Mouse (Mus musculus): ENCODE measurements around the gene 2010315B03Rik. TPM values are rescaled to one million over a fixed set of nuclear protein-coding genes. Genes with fewer than 3 reads are reported as not detected.

2010315B03Rik gene
- 10 to 100 TPM; 18.3 to 19.5 TPM for total RNA-seq (2021)
- long read RNA-seq, experiment 1, partial matches to known transcripts = 0 of 6 reads
- long read RNA-seq, experiment 1, other reads (novel, unspliced or antisense) = 1 of 6 reads
- long read RNA-seq, experiment 2, partial matches to known transcripts = 0 of 8 reads
- long read RNA-seq, experiment 2, other reads (novel, unspliced or antisense) = 2 of 8 reads

DNA sequence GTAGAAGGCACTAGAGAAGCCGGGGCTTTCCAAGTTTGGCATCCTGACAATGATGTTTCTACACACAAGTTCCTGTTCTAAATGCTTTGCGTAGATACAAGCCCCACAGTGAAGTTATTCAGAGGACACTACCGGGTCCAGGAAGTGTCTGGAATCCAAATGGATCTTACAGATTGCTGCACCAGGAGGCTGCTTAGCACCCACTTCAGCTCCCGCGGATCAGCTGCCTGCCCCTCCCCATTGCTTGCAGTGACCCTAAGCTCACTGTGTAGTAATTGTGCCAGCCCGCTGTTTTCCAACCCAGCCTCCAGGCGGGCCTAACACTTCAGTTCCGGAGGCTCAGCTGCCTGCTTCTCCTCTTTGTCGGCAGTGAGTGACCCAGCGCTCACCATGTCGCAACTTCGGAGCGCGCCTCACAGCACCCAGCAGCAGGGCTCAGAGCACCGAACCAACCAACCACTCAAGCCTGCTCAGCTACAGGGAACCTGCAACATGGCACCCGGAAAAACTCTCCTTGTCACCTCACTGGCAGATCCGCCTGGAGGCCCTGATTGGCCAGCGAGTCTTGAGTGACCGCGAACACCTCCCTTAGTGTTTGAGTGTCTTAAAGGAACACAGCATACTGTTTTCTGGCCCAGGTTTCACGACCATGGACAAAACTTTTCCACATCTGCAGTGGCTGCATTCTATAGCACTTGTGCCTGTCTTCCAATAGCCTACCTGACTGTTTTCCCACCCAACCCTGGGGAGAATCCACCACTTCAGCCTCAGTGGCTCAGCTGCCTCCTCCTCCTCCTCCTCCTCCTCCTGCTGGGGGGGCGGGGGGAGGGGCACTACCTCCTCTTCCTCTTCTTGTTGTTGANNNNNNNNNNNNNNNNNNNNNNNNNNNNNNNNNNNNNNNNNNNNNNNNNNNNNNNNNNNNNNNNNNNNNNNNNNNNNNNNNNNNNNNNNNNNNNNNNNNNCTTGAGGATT is at the start of gene 2010315B03Rik:
2010315B03Rik (minus strand) TSS at position 526 of the 972 bp plus-strand sequence.
- Histone ChIP-seq H3K4me3 (peak within 1 kb of the TSS; percentile 94), H3K27ac (peak within 1 kb of the TSS; percentile 96)
- TF ChIP-seq CTCF (conservative IDR thresholded peaks at IDR 0.05) = peak; percentile 37
- DNase-seq (ENCODE audit: low spot score in 2 of 2) = peak; percentile 83 to 93

DNA sequence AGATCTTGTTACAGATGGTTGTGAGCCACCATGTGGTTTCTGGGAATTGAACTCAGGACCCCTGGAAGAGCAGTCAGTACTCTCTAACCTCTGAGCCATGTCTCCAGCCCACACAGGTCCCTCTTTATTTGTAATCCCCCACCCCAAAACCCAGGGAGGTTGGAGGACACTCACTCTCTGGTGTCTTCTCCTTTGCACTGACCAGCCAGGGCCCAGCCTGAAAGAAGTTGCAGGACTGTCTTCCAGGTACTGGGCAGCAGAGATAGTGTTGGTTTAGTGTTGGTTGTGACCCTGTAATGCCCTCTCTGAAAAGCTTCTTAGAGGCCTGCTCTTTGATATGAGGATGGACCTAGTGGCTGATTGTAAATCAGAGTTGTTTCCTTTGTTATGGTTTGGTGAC is 994 bp downstream of the 2010315B03Rik start:
- H3K4me3 ChIP-seq = peak overlapping the region; percentile 94
- no peak for TF ChIP-seq CTCF (conservative IDR thresholded peaks at IDR 0.05)
- H3K27ac ChIP-seq = peak overlapping the region; percentile 96
- no peak for DNase-seq (ENCODE audit: low spot score in 2 of 2)

DNA sequence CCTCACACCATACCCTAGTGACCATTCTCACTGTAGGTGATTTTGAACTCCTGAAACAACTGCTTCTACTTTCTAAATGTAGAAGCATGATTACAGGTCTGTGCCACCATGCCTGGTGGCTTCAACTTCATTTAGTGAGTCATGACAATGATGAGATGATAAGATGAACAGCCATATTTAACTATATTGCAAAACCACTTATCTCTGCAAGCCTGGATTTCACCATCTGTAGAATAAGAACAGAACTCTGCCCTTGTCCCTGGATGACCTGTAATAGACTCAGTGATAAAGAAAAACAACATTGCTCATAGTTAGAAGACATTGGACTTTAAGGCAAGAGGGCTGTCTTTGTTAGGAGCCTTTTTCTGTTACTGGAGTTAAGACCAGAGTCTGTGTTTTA is 24.2 kb downstream of the 2010315B03Rik start:
- no peak for DNase-seq (ENCODE audit: low spot score in 2 of 2)
- no peak overlapping the region for H3K4me3 ChIP-seq
- no peak overlapping the region for H3K27ac ChIP-seq
- TF ChIP-seq CTCF (conservative IDR thresholded peaks at IDR 0.05) = no peak

DNA sequence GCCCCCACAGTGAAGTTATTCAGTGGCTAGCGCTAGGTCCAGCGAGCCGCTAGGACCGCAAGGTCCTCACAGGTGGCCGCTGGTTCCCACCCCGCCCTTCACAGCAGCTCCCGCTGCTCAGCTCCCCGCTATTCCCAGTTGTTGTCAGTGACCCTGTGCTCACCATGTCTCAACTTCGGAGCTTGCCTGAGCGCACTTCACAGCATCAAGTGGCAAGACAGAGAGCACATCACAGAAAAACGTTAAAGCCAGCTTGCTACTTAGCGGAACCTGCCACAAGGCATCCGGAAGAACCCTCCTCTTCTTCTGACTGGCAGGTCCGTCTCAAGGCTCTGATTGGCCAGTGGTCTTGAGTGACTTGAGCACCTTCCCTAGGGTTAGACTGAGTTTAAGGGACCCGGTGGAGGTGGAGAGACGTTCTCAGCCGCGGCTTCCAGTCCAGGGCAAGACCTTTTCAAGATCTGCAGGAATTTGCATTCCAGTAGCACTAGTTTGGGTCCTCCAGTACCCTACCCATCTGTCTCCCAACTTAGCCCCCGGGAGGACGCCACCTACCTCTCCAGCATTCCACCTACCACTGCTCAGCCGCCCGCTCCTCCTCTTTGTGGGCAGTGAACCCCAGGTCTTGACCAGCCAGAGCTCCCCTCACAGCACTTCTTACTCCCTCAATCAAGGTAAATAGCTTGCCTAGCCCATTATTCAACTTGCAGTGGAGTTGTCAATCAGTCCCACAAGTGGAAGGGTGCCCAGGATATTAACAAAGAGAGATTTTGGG is 30.4 kb downstream of the 2010315B03Rik start:
- DNase-seq (ENCODE audit: low spot score in 2 of 2) = peak; percentile 83 to 91
- H3K27ac ChIP-seq = peak overlapping the region; percentile 94
- H3K4me3 ChIP-seq = peak overlapping the region; percentile 95
- peak; percentile 28; the same call in 1 of the 2 replicates for TF ChIP-seq CTCF (conservative IDR thresholded peaks at IDR 0.05)

DNA sequence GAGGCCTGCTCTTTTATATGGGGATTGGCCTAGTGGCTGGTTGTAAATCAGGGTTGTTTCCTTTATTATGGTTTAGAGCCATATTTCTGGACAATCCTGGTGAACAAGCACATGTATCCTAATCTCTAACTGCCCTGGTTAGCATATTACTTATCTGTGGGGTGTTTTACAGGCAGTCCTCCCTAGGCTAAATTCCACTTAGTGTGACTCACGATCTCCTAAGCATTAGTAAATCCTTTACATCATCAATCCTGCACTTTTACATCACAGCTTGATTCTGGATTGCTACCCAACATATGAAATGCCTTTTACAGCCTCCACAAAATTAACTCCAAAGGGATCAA is 31.1 kb downstream of the 2010315B03Rik start:
- DNase-seq (ENCODE audit: low spot score in 2 of 2) = no peak
- Histone ChIP-seq H3K4me3 (peak overlapping the region; percentile 95), H3K27ac (peak overlapping the region; percentile 94)
- TF ChIP-seq CTCF (conservative IDR thresholded peaks at IDR 0.05) = no peak

DNA sequence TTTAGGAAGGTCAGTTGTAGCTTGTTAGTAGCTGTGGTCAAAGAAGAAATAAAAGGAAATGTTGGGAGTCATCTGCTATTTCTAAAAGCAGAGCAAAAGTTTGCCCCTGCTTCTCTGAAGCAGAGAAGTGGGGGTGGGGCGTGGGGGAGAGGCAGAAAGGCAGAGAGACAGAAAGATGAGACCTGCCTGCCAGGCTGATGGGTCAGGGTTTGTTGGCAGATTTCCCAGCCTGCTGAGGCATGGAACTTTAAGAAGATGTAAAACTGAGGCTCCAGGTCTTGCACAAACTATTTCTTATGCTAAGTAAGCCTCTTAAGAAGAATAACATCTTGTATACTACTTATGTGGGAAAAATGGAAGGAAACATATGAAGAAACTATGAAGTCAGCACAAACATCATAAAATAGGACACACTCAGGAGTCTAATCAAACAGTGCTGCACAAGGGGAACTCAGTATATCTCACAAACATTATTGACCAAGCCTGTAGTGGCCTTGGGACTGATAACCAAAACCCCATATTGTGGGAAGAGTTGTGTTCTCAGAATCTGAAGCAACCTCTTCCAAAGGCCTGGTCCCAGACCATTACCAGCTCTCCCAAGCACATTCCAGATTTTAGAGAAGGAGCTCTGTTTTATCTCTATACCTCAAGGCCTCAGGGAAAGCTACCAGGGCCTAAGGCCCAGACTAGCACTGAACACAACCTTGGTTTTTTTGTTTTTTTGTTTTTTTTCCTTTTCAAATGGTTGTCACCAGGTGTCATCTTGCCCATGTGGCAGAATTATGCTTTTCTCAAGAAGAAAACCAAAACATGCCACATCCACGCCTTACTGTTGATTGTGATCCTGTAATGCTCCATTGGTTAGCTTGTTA is 31.7 kb downstream of the 2010315B03Rik start:
- peak overlapping the region; percentile 94; the same call in 1 of the 2 replicates for H3K27ac ChIP-seq
- DNase-seq (ENCODE audit: low spot score in 2 of 2) = no peak
- TF ChIP-seq CTCF (conservative IDR thresholded peaks at IDR 0.05) = no peak
- H3K4me3 ChIP-seq = peak overlapping the region; percentile 95

DNA sequence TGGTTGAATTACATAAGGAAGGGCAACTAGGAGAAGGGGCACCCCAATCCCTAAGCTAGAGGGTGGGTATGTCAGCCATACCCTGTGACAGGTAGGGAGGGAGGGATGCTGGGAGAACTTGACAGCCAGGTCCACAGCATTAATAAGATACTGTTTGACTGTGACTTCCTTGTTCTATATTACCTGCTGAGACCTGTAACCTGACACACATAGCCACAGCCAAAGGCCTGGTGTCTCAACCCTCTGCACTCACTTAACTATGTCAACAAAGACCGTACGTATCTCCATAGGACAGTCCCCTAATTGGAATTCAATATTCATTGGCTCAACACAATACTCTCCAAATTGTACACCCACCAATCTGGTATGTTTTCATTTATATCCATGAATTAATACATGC is 33.2 kb downstream of the 2010315B03Rik start:
- no peak for TF ChIP-seq CTCF (conservative IDR thresholded peaks at IDR 0.05)
- H3K27ac ChIP-seq = no peak overlapping the region
- H3K4me3 ChIP-seq = no peak overlapping the region
- DNase-seq (ENCODE audit: low spot score in 2 of 2) = no peak

DNA sequence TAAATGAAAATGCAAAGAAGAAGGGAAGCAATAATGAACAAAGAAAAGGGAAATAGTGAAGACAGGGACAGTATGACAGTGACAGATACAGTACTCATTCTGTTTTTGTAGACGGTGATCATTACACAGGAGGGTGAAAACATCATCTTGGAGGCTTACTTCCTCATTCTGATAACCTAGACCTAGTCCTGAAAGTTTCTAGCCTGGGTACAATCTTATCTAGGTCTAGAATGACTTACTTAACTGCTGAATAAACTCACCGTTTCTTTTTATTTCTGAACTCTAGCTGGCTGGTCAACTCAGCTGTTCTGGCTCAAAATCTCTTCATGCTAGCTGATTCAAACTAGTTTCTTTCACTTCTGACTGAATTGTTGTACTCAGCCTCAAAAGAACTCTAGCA is 37.4 kb downstream of the 2010315B03Rik start:
- Histone ChIP-seq H3K4me3 (no peak overlapping the region), H3K27ac (no peak overlapping the region)
- TF ChIP-seq CTCF (conservative IDR thresholded peaks at IDR 0.05) = no peak
- no peak for DNase-seq (ENCODE audit: low spot score in 2 of 2)

DNA sequence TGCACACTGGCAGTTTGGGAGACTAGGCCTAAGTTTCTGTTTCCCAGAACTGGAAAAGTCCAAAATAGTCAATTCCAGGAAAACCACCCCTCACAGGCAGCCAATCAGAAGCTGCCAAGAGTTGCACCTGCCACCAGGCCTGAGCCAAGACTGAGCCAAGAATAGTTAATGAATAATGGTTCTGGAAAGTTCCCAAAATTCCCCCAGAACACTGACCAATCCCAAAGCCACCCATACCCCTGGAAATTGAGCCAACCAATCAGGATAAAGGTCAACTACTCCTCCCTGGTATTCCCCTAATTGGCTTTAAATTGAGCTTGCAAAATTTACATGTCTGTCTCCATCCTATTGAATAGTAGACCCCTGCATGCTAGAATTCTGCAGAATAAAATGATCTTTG is 39.3 kb downstream of the 2010315B03Rik start:
- no peak for DNase-seq (ENCODE audit: low spot score in 2 of 2)
- H3K27ac ChIP-seq = no peak overlapping the region
- no peak for TF ChIP-seq CTCF (conservative IDR thresholded peaks at IDR 0.05)
- no peak overlapping the region for H3K4me3 ChIP-seq

DNA sequence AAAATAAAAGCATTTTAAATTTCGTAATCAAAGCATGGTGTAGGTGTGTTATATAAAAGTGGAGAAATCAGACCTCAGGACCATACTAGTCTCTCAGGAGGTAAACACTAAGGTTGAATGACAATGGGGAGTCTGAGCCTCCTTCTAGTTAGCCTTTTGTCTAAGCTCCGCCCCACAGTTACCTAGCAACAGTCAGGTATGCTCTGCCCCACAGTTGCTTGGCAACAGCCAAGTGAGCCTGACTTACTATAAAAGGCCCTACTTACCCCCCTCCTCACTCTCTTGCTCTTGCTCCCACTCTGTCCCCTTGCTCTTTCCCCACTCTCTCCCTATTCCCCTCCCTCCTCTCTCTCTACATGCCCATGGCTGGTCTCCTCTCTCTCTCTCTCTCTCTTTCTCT is 44.6 kb downstream of the 2010315B03Rik start:
- Histone ChIP-seq H3K27ac (no peak overlapping the region), H3K4me3 (no peak overlapping the region)
- no peak for DNase-seq (ENCODE audit: low spot score in 2 of 2)
- TF ChIP-seq CTCF (conservative IDR thresholded peaks at IDR 0.05) = no peak

DNA sequence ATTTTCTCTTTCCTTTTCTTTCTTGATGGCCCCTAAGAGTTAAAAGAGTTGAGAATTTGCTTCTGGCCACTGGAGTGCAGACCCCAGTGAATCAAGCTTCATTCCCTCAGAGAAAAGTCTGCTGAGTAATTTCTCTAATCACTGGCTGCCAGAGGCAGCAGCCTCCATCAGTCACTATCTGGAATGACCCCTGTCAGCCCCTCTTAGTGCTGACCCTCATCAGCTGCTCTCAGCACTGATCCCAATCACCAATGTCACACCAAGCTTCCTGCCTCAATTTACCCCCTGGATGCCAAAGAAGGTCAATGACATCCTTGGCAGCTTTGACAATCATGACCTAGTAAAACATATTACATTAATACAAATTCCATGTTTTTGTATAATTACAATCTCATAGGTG is 45.0 kb downstream of the 2010315B03Rik start:
- H3K4me3 ChIP-seq = no peak overlapping the region
- DNase-seq (ENCODE audit: low spot score in 2 of 2) = no peak
- TF ChIP-seq CTCF (conservative IDR thresholded peaks at IDR 0.05) = no peak
- H3K27ac ChIP-seq = no peak overlapping the region

Data from layer of hippocampus, adult 2 months (tissue).